Mouse (Mus musculus) heart, postnatal 0 days (tissue): ENCODE measurements around the gene Nbl1. TPM values are rescaled to one million over a fixed set of nuclear protein-coding genes. Genes with fewer than 3 reads are reported as not detected.
A peak's percentile ranks its signal among the peaks of the same experiment; 100 is the strongest.

ENCODE experiments used
- ATAC-seq: fragments of 200-750 bp; cut with Nextera tagmentation; 2 replicates; pipeline ENCODE4 v1.8.0; 2017; ENCODE audit warnings: low read depth, moderate number of reproducible peaks, moderate library complexity; ENCODE audit not compliant: insufficient read depth
- DNase-seq: peaks from one replicate; pipeline ENCODE4 v3.0.0-alpha.2; 2016; ENCODE audit warnings: low spot score
- H3K27ac ChIP-seq: fragments of 300-500 bp; sonication (generic); 2 replicates; pipeline ENCODE4 v1.5.1; 2014; ENCODE audit warnings: low read depth, mild to moderate bottlenecking
- H3K27me3 ChIP-seq: fragments of 300-500 bp; sonication (generic); 2 replicates; pipeline ENCODE4 v1.6.1; 2014; ENCODE audit warnings: low read length, mixed read lengths; ENCODE audit not compliant: control insufficient read depth, insufficient read depth
- H3K36me3 ChIP-seq: fragments of 300-500 bp; sonication (generic); replicated peaks from 2 replicates; pipeline ENCODE4 v1.6.1; 2014; ENCODE audit warnings: low read length, mixed read lengths; ENCODE audit not compliant: control insufficient read depth, insufficient read depth
- H3K4me1 ChIP-seq: fragments of 300-500 bp; sonication (generic); 2 replicates; pipeline ENCODE4 v1.6.1; 2014; ENCODE audit warnings: antibody characterized with exemption; ENCODE audit not compliant: control insufficient read depth, insufficient read depth
- H3K4me2 ChIP-seq: fragments of 300-500 bp; sonication (generic); 2 replicates; pipeline ENCODE4 v1.6.1; 2014; ENCODE audit warnings: low read depth, mild to moderate bottlenecking, low read length, moderate library complexity
- H3K4me3 ChIP-seq: fragments of 300-500 bp; sonication (generic); 2 replicates; pipeline ENCODE4 v1.5.1; 2014; ENCODE audit warnings: low read depth, low read length
- H3K9ac ChIP-seq: fragments of 300-500 bp; sonication (generic); replicated peaks from 2 replicates; pipeline ENCODE4 v1.6.1; 2014; ENCODE audit warnings: low read depth, low read length, mixed read lengths
- H3K9me3 ChIP-seq: fragments of 300-500 bp; sonication (generic); replicated peaks from 2 replicates; pipeline ENCODE4 v1.6.1; 2016; ENCODE audit warnings: low read length; ENCODE audit not compliant: control insufficient read depth
- CTCF ChIP-seq: IDR thresholded peaks from 2 replicates; pipeline ENCODE4 v1.5.1; 2016; ENCODE audit warnings: antibody characterized with exemption, control low read depth, low read depth
- EP300 ChIP-seq: IDR thresholded peaks from 2 replicates; pipeline ENCODE4 v1.6.1; 2016; ENCODE audit warnings: antibody characterized with exemption, low read depth
- WGBS: fragments of 180-500 bp; shearing (Covaris S2); extraction: QIAGEN DNeasy Blood & Tissue Kit; methylation state at CpG from one replicate; pipeline ENCODE4 v1.1.7; 2014; 5-methylcytosine and 5-hydroxymethylcytosine counted together
- polyA plus RNA-seq: library from polyadenylated mRNA; unstranded; fragments of >200 nt; fragmentation: Nextera tagmentation; extraction: Ambion mirVana; gene quantifications from 2 replicates; pipeline ENCODE4 v1.2.1, GENCODE M21; 2015
- total RNA-seq: library from RNA; depleted of rRNA; stranded (reverse); fragments of >200 nt; gene quantifications from 2 replicates; pipeline ENCODE4 v1.2.3, GENCODE M21; 2014; ENCODE audit warnings: low replicate concordance

Gene Nbl1
- total and polyA plus RNA-seq, 2 experiments from 2014 or later, result 14.2 to 55.8 TPM

GRCm38 (mm10) chr4:139122557-139122956, 29.8 kb upstream of the Nbl1 start:
- 91% methylated on average over 4 of the region's 4 CpGs for WGBS
- TF ChIP-seq CTCF, result no peak
- no peak for TF ChIP-seq EP300
- Histone ChIP-seq H3K27me3 (no peaks in the 10 kb centered on the region), H3K27ac (no peak overlapping the region), H3K4me1 (peaks cover 4% of the 10 kb centered on the region; the same call in 1 of the 2 replicates), H3K9ac (no peak overlapping the region), H3K4me2 (no peak overlapping the region), H3K9me3 (no peaks in the 10 kb centered on the region), H3K36me3 (no peaks in the 10 kb centered on the region), H3K4me3 (no peak overlapping the region)
- no peak for ATAC-seq
- no peak for DNase-seq

GRCm38 (mm10) chr4:139120998-139121397, 28.2 kb upstream of the Nbl1 start:
- TF ChIP-seq EP300 (no peak), CTCF (no peak)
- Histone ChIP-seq H3K36me3 (no peaks in the 10 kb centered on the region), H3K9me3 (no peaks in the 10 kb centered on the region), H3K27me3 (no peaks in the 10 kb centered on the region), H3K4me2 (no peak overlapping the region), H3K27ac (no peak overlapping the region), H3K4me3 (no peak overlapping the region), H3K9ac (no peak overlapping the region), H3K4me1 (peaks cover 12% of the 10 kb centered on the region)
- ATAC-seq (no peak), DNase-seq (no peak)
- 70% methylated on average over 7 of the region's 7 CpGs for WGBS

- TF ChIP-seq EP300 (no peak), CTCF (no peak)
- no peak overlapping the region for H3K9ac ChIP-seq
- no peaks in the 10 kb centered on the region for H3K36me3 ChIP-seq
- no peaks in the 10 kb centered on the region for H3K27me3 ChIP-seq
- no peak for ATAC-seq
- no peak for DNase-seq
- WGBS, result 69% methylated on average over 4 of the region's 4 CpGs
- H3K4me1 ChIP-seq, result peaks cover 12% of the 10 kb centered on the region
- no peak overlapping the region for H3K27ac ChIP-seq
- H3K9me3 ChIP-seq, result no peaks in the 10 kb centered on the region
- no peak overlapping the region for H3K4me3 ChIP-seq
- no peak overlapping the region for H3K4me2 ChIP-seq
These were observed 27.6 kb upstream of the Nbl1 start for GRCm38 (mm10) chr4:139120281-139120814.

GRCm38 (mm10) chr4:139116356-139117063, 23.7 kb upstream of the Nbl1 start:
- Histone ChIP-seq H3K9me3 (no peaks in the 10 kb centered on the region), H3K9ac (no peak overlapping the region), H3K27me3 (no peaks in the 10 kb centered on the region), H3K4me2 (no peak overlapping the region), H3K27ac (no peak overlapping the region), H3K36me3 (no peaks in the 10 kb centered on the region), H3K4me3 (no peak overlapping the region), H3K4me1 (peaks cover 31% of the 10 kb centered on the region)
- 73% methylated on average over 3 of the region's 3 CpGs for WGBS
- no peak for DNase-seq
- TF ChIP-seq EP300 (no peak), CTCF (no peak)
- ATAC-seq, result no peak

GRCm38 (mm10) chr4:139115721-139116120, 22.9 kb upstream of the Nbl1 start:
- 88% methylated on average over 5 of the region's 5 CpGs for WGBS

GRCm38 (mm10) chr4:139112482-139112881, 19.7 kb upstream of the Nbl1 start:
- DNase-seq, result no peak
- Histone ChIP-seq H3K4me3 (no peak overlapping the region), H3K36me3 (no peaks in the 10 kb centered on the region), H3K9me3 (no peaks in the 10 kb centered on the region), H3K27me3 (no peaks in the 10 kb centered on the region), H3K4me1 (peaks cover 40% of the 10 kb centered on the region), H3K9ac (no peak overlapping the region), H3K4me2 (no peak overlapping the region), H3K27ac (no peak overlapping the region)
- no peak for ATAC-seq
- TF ChIP-seq CTCF, result no peak
- 70% methylated on average over 3 of the region's 3 CpGs for WGBS

More at GRCm38 (mm10) chr4:139115721-139116120, 22.9 kb upstream of the Nbl1 start:
- DNase-seq (no peak), ATAC-seq (no peak)
- peaks cover 39% of the 10 kb centered on the region for H3K4me1 ChIP-seq
- H3K4me2 ChIP-seq, result no peak overlapping the region
- H3K9ac ChIP-seq, result no peak overlapping the region
- no peak overlapping the region for H3K27ac ChIP-seq
- H3K27me3 ChIP-seq, result no peaks in the 10 kb centered on the region
- no peak overlapping the region for H3K4me3 ChIP-seq
- peak; percentile 23 for TF ChIP-seq CTCF
- no peak for TF ChIP-seq EP300
- no peaks in the 10 kb centered on the region for H3K36me3 ChIP-seq
- no peaks in the 10 kb centered on the region for H3K9me3 ChIP-seq
